Mouse (Mus musculus) megakaryocyte progenitor cell, adult 5-6 weeks (primary cell): ENCODE measurements at regions not wholly inside any gene's neighbourhood (a gene's known extent, or its start where the extent isn't known, plus 50 kb on each side); places are given as distances from the start of the nearest gene placed in this dataset.

ENCODE experiments used
- ATAC-seq: replicated peaks from 2 replicates; pipeline ENCODE4 v1.8.0; 2016; ENCODE audit warnings: mild to moderate bottlenecking, moderate TSS enrichment, inconsistent platforms; ENCODE audit not compliant: poor library complexity

GRCm38 (mm10) chr13:115676836-115677235 lies 575.1 kb upstream of the Itga1 start:
- ATAC-seq: no peak

GRCm38 (mm10) chr13:115673729-115674128 lies 572.0 kb upstream of the Itga1 start:
- no peak for ATAC-seq

GRCm38 (mm10) chr13:115671685-115672084 lies 569.9 kb upstream of the Itga1 start:
- no peak for ATAC-seq

- ATAC-seq: no peak
These were observed 567.8 kb upstream of the Itga1 start for GRCm38 (mm10) chr13:115669516-115669915.

- ATAC-seq: no peak
These were observed 553.4 kb upstream of the Itga1 start for GRCm38 (mm10) chr13:115655134-115655533.

GRCm38 (mm10) chr13:115652935-115653334 lies 551.2 kb upstream of the Itga1 start:
- ATAC-seq: no peak

GRCm38 (mm10) chr13:115652352-115652751 lies 550.6 kb upstream of the Itga1 start:
- ATAC-seq: no peak

GRCm38 (mm10) chr13:115631410-115632105 lies 529.8 kb upstream of the Itga1 start:
- ATAC-seq: no peak

- ATAC-seq: no peak
These were observed 528.8 kb upstream of the Itga1 start for GRCm38 (mm10) chr13:115630603-115631002.

- no peak for ATAC-seq
These were observed 511.4 kb upstream of the Itga1 start for GRCm38 (mm10) chr13:115613174-115613573.

GRCm38 (mm10) chr13:115606441-115606840 lies 504.7 kb upstream of the Itga1 start:
- no peak for ATAC-seq

GRCm38 (mm10) chr13:115595126-115595671 lies 493.4 kb upstream of the Itga1 start:
- no peak for ATAC-seq

GRCm38 (mm10) chr13:115575967-115576366 lies 474.2 kb upstream of the Itga1 start:
- ATAC-seq: no peak

GRCm38 (mm10) chr13:115575052-115575891 lies 473.5 kb upstream of the Itga1 start:
- no peak for ATAC-seq

GRCm38 (mm10) chr13:115541167-115541566 lies 439.4 kb upstream of the Itga1 start:
- no peak for ATAC-seq

- ATAC-seq: no peak
These were observed 434.1 kb upstream of the Itga1 start for GRCm38 (mm10) chr13:115535900-115536299.

GRCm38 (mm10) chr13:115513914-115514313 lies 412.1 kb upstream of the Itga1 start:
- no peak for ATAC-seq

GRCm38 (mm10) chr13:115512214-115512613 lies 410.4 kb upstream of the Itga1 start:
- ATAC-seq: no peak

GRCm38 (mm10) chr13:115508646-115509045 lies 406.9 kb upstream of the Itga1 start:
- ATAC-seq: no peak

GRCm38 (mm10) chr13:115494399-115494798 lies 392.6 kb upstream of the Itga1 start:
- no peak for ATAC-seq

- ATAC-seq: no peak
These were observed 374.1 kb upstream of the Itga1 start for GRCm38 (mm10) chr13:115475861-115476260.

- ATAC-seq: no peak
These were observed 363.9 kb upstream of the Itga1 start for GRCm38 (mm10) chr13:115465689-115466088.
